Mouse (Mus musculus) stomach, postnatal 0 days (tissue): ENCODE measurements around the gene Lyrm7. TPM values are rescaled to one million over a fixed set of nuclear protein-coding genes. Genes with fewer than 3 reads are reported as not detected.

Experiments
- ATAC-seq: fragments of 200-750 bp; cut with Nextera tagmentation; 2 replicates; pipeline ENCODE4 v1.8.0; 2017; ENCODE audit not compliant: low FRiP score, low TSS enrichment
- DNase-seq: peaks from one replicate; pipeline ENCODE4 v3.0.0-alpha.2; 2016; ENCODE audit warnings: low spot score
- H3K27ac ChIP-seq: fragments of 300-500 bp; sonication (generic); replicated peaks from 2 replicates; pipeline ENCODE4 v1.5.1; 2014; ENCODE audit warnings: mild to moderate bottlenecking, control low read depth
- H3K27me3 ChIP-seq: fragments of 300-500 bp; sonication (generic); 2 replicates; pipeline ENCODE4 v1.6.1; 2014; ENCODE audit warnings: low read length; ENCODE audit not compliant: control insufficient read depth, insufficient read depth
- H3K36me3 ChIP-seq: fragments of 300-500 bp; sonication (generic); 2 replicates; pipeline ENCODE4 v1.6.1; 2014; ENCODE audit warnings: low read length, mixed read lengths; ENCODE audit not compliant: control insufficient read depth, insufficient read depth
- H3K4me1 ChIP-seq: fragments of 300-500 bp; sonication (generic); replicated peaks from 2 replicates; pipeline ENCODE4 v1.6.1; 2014; ENCODE audit warnings: antibody characterized with exemption; ENCODE audit not compliant: control insufficient read depth, insufficient read depth
- H3K4me2 ChIP-seq: fragments of 300-500 bp; sonication (generic); replicated peaks from 2 replicates; pipeline ENCODE4 v1.6.1; 2014; ENCODE audit warnings: low read depth, mild to moderate bottlenecking, control low read depth, moderate library complexity
- H3K4me3 ChIP-seq: fragments of 300-500 bp; sonication (generic); 2 replicates; pipeline ENCODE4 v1.5.1; 2014; ENCODE audit warnings: low read depth, low read length, control low read depth
- H3K9ac ChIP-seq: fragments of 300-500 bp; sonication (generic); 2 replicates; pipeline ENCODE4 v1.6.1; 2014; ENCODE audit warnings: mild to moderate bottlenecking, low read length, control low read depth, mixed read lengths
- H3K9me3 ChIP-seq: fragments of 300-500 bp; sonication (generic); 2 replicates; pipeline ENCODE4 v1.6.1; 2016; ENCODE audit warnings: low read length; ENCODE audit not compliant: control insufficient read depth
- CTCF ChIP-seq: IDR thresholded peaks from 2 replicates; pipeline ENCODE4 v1.5.1; 2016; ENCODE audit warnings: antibody characterized with exemption, low read depth, mild to moderate bottlenecking, moderate library complexity
- EP300 ChIP-seq: optimal IDR thresholded peaks from 2 replicates; pipeline ENCODE3; 2016; ENCODE audit warnings: antibody characterized with exemption
- WGBS: fragments of 180-500 bp; shearing (Covaris S2); extraction: QIAGEN DNeasy Blood & Tissue Kit; methylation state at CpG from one replicate; pipeline ENCODE4 v1.1.7; 2014; 5-methylcytosine and 5-hydroxymethylcytosine counted together
- polyA plus RNA-seq: library from polyadenylated mRNA; unstranded; fragments of >200 nt; fragmentation: Nextera tagmentation; extraction: Ambion mirVana; gene quantifications from 2 replicates; pipeline ENCODE4 v1.2.1, GENCODE M21; 2015

Lyrm7 gene
- polyA plus RNA-seq, 1 experiment from 2014 or later: 4.5 TPM

GRCm38 (mm10) chr11:54834596-54834995, 26.1 kb downstream of the Lyrm7 start:
- no peaks in the 10 kb centered on the region for H3K9me3 ChIP-seq
- ATAC-seq (no peak), DNase-seq (no peak)
- H3K4me1 ChIP-seq: no peaks in the 10 kb centered on the region
- no peak overlapping the region for H3K9ac ChIP-seq
- no peak overlapping the region for H3K4me3 ChIP-seq
- no peaks in the 10 kb centered on the region for H3K27me3 ChIP-seq
- H3K27ac ChIP-seq: no peak overlapping the region
- H3K4me2 ChIP-seq: no peak overlapping the region
- TF ChIP-seq CTCF (peak; percentile 36), EP300 (no peak)
- no peaks in the 10 kb centered on the region for H3K36me3 ChIP-seq
- 69% methylated on average over 2 of the region's 2 CpGs for WGBS

DNA sequence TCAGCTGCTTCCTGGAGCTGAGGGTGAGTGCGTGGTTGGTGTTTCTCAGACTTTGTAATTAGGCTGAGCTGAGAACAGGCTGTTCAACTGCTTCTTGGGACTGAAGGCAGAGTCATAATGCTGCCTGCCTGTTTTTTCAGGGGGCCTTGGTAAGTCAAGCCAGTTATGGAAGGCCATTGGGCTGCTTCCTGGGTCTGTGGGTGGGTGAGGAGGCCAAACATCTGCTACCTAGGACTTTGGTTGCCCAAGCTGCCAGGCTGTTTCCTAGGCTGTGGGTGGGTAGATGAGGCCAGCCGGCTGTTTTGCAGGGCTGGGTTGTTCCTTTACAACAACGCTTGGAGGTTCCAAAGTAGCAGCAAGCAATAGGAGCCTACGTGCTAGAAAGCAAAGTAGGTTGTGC, 26.9 kb downstream of the Lyrm7 start:
- no peak for TF ChIP-seq CTCF
- no peak overlapping the region for H3K4me3 ChIP-seq
- 85% methylated on average over 4 of the region's 4 CpGs for WGBS

DNA sequence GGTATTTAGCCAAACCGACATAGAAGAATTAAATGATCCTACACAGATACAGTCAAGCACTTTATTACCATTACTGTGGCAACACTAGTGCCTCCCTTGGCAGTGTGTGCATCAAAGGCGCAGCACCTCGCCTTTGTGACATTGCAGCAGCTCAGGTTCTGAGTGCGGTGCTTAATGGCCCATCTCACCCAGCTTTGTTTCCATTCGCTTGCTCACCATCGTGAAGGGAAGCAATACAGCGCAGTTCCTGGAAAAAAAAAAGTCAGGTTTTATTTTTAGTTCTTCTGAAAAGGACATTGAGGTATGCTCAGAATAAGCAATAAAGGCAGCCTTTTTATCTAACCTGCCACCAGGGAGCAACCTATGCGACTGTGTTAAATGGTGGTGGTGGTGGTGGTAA, 33.9 kb downstream of the Lyrm7 start:
- H3K4me2 ChIP-seq: no peak overlapping the region
- H3K4me3 ChIP-seq: no peak overlapping the region
- TF ChIP-seq EP300 (no peak), CTCF (no peak)
- 84% methylated on average over 8 of the region's 8 CpGs for WGBS
- no peaks in the 10 kb centered on the region for H3K9me3 ChIP-seq
- no peaks in the 10 kb centered on the region for H3K4me1 ChIP-seq
- H3K36me3 ChIP-seq: no peaks in the 10 kb centered on the region
- H3K9ac ChIP-seq: no peak overlapping the region
- H3K27ac ChIP-seq: no peak overlapping the region
- no peak for DNase-seq
- ATAC-seq: no peak
- H3K27me3 ChIP-seq: no peaks in the 10 kb centered on the region

More for the DNA sequence above, 26.9 kb downstream of the Lyrm7 start:
- no peak for ATAC-seq
- Histone ChIP-seq H3K9me3 (no peaks in the 10 kb centered on the region), H3K4me2 (no peak overlapping the region), H3K27ac (no peak overlapping the region), H3K4me1 (no peaks in the 10 kb centered on the region), H3K9ac (no peak overlapping the region), H3K36me3 (no peaks in the 10 kb centered on the region), H3K27me3 (no peaks in the 10 kb centered on the region)
- no peak for DNase-seq

- no peaks in the 10 kb centered on the region for H3K9me3 ChIP-seq
- no peak overlapping the region for H3K4me2 ChIP-seq
- H3K9ac ChIP-seq: no peak overlapping the region
- DNase-seq (no peak), ATAC-seq (no peak)
- no peaks in the 10 kb centered on the region for H3K27me3 ChIP-seq
- H3K4me3 ChIP-seq: no peak overlapping the region
- no peaks in the 10 kb centered on the region for H3K4me1 ChIP-seq
- no peak overlapping the region for H3K27ac ChIP-seq
- peak; percentile 24 for TF ChIP-seq CTCF
- TF ChIP-seq EP300: no peak
- WGBS: 81% methylated on average over 4 of the region's 4 CpGs
- H3K36me3 ChIP-seq: no peaks in the 10 kb centered on the region
Observed at GRCm38 (mm10) chr11:54825774-54826173, 34.9 kb downstream of the Lyrm7 start.

DNA sequence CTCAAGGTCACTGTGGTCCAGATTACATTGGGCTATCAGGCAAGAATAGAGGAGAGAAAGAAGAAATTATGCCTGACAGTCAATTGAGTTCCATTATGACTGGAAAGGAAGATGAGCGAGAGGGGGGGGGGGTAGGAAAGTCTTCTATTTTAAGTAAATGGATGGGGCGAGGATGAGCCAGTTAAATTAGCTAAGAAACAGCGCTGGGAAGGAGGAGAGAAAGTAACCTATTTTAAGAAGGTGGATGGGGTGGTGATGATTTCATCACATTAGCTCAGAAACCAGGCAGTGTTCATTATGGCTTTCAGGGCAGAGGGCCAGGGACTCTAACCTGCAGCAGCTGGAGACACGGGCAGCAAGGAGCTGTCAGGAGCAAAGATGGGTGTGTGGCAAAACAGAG, 37.2 kb downstream of the Lyrm7 start:
- no peak overlapping the region for H3K9ac ChIP-seq
- no peaks in the 10 kb centered on the region for H3K27me3 ChIP-seq
- ATAC-seq (no peak), DNase-seq (no peak)
- no peak overlapping the region for H3K4me2 ChIP-seq
- no peak overlapping the region for H3K27ac ChIP-seq
- TF ChIP-seq EP300: no peak
- TF ChIP-seq CTCF: no peak
- H3K4me3 ChIP-seq: no peak overlapping the region
- H3K36me3 ChIP-seq: no peaks in the 10 kb centered on the region
- 61% methylated on average over 4 of the region's 4 CpGs for WGBS
- no peaks in the 10 kb centered on the region for H3K9me3 ChIP-seq
- no peaks in the 10 kb centered on the region for H3K4me1 ChIP-seq

DNA sequence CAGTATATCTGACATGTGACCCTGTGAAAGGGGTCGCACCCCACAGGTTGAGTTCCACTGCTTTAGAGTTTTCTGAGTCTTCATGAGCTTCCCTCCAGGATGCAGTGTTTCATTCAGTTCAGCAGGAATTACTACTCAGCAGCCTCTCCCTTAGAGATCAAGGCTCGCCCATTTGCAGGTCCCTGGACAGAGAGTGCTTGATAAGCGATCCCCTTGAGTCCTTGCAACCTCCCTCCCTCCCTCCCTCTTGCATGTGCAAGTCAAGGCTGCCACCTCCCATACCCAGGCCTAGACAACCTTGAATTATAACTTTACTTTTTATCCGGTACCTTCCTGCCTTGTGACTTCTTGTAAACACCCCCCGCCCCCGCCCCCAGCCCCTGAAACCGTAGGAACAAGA, 41.2 kb downstream of the Lyrm7 start:
- Histone ChIP-seq H3K9me3 (no peaks in the 10 kb centered on the region), H3K9ac (no peak overlapping the region), H3K4me3 (no peak overlapping the region), H3K27ac (no peak overlapping the region), H3K4me1 (no peaks in the 10 kb centered on the region), H3K4me2 (no peak overlapping the region), H3K27me3 (no peaks in the 10 kb centered on the region), H3K36me3 (no peaks in the 10 kb centered on the region)
- ATAC-seq (no peak), DNase-seq (no peak)
- no peak for TF ChIP-seq EP300
- 61% methylated on average over 7 of the region's 7 CpGs for WGBS

GRCm38 (mm10) chr11:54817449-54817848, 43.3 kb downstream of the Lyrm7 start:
- ATAC-seq (no peak), DNase-seq (no peak)
- WGBS: 48% methylated on average over 4 of the region's 4 CpGs

More at GRCm38 (mm10) chr11:54817449-54817848, 43.3 kb downstream of the Lyrm7 start:
- H3K27ac ChIP-seq: no peak overlapping the region
- TF ChIP-seq EP300 (no peak), CTCF (no peak)
- no peak overlapping the region for H3K9ac ChIP-seq
- no peaks in the 10 kb centered on the region for H3K4me1 ChIP-seq
- no peaks in the 10 kb centered on the region for H3K27me3 ChIP-seq
- no peak overlapping the region for H3K4me2 ChIP-seq
- no peaks in the 10 kb centered on the region for H3K36me3 ChIP-seq
- no peak overlapping the region for H3K4me3 ChIP-seq
- no peaks in the 10 kb centered on the region for H3K9me3 ChIP-seq
